Mouse (Mus musculus): ENCODE measurements around the gene Abce1.
A peak's percentile ranks its signal among the peaks of the same experiment; 100 is the strongest.

Gene Abce1

GRCm38 (mm10) chr8:79639586-79640451 lies 71.7 kb downstream of the Abce1 start, which contains the start of gene Otud4:
TSS of gene Otud4 (plus strand) at chr8:79639618.
- peak; percentile 48 to 66 for DNase-seq (ENCODE audit: low spot score in 2 of 2)

DNA sequence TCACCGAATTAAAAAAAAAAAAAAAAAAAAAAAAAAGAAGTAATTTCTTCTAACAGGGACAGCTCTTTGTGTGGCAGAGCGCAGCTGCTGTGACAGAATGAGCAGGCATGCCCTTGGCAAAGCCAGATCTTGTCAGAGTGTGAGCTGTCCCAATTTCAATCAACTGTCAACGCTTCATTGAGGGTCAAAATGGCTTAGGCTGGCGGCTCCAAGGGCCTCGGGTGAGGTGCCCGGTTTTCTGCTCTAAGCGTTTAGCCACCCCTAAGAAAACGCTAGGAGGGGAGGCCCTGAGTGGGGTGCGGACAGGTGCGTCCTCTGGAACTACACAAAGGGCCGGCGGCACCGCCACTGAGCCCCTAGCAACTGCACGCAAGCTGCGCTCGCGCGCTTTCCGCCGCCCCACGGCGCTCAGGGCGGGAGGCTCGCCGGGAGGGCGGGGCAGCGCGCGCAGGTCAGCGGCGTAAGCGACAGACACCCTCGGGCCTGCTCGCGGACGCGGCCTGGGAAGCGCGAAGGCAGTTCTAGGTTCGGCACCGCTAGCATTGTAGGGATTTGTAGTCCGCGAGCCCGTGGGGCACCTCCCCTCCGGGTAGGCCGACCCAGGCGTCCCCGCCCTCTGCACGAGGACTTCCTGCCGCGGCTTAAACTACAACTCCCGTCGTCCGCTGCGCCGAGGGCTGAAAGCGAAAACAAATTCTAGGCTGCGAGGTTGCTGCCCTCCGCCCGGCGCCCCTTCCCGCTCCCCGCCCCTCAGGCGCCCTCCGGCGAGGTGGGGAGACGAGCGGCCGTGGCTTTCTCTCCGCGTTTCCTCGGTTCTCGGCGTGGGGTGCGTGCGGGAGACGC lies 72.6 kb downstream of the Abce1 start:
- DNase-seq (ENCODE audit: low spot score in 2 of 2), result peak; percentile 98 to 99

- DNase-seq (ENCODE audit: low spot score in 2 of 2), result peak in 1 of 2 experiments; percentile 19
These were observed 73.4 kb downstream of the Abce1 start for GRCm38 (mm10) chr8:79638001-79638706.

DNA sequence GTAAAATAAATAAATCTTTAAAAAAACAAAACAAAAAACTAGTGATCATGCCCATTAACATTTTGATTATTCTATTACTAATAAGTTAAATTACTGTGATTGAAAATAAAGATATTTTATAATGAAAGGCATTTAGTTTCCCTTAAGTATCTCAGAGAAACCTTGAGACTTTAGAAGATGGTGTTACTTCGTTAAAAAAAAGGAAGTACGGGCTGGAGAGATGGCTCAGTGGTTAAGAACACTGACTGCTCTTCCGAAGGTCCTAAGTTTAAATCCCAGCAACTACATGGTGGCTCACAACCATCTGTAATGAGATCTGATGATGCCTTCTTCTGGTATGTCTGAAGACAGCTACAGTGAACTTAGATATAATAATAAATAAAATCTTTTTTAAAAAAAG lies 74.3 kb downstream of the Abce1 start:
- DNase-seq (ENCODE audit: low spot score in 2 of 2), result no peak

- no peak for DNase-seq (ENCODE audit: low spot score in 2 of 2)
These were observed 75.4 kb downstream of the Abce1 start for GRCm38 (mm10) chr8:79636151-79636550.

- DNase-seq (ENCODE audit: low spot score in 2 of 2), result no peak
These were observed 76.0 kb downstream of the Abce1 start for GRCm38 (mm10) chr8:79635491-79635890.

Measured in frontal cortex, postnatal 36 days (tissue).